Mouse (Mus musculus): ENCODE results near the gene Nyx. TPM values are rescaled to one million over a fixed set of nuclear protein-coding genes. Genes with fewer than 3 reads are reported as not detected.

The Nyx gene
- polyA plus RNA-seq, 1 experiment from 2014 or later, result 0.03 TPM

GRCm38 (mm10) chrX:13477596-13477995, 11.7 kb downstream of the Nyx start:
- H3K9me3 ChIP-seq (ENCODE audit: low read depth, low read length), result no peaks in the 10 kb centered on the region
- no peak for TF ChIP-seq CTCF (IDR thresholded peaks at IDR 0.05; ENCODE audit: low read depth)
- 70% methylated on average over 2 of the region's 2 CpGs for WGBS
- H3K27ac ChIP-seq (ENCODE audit: low read depth), result no peak overlapping the region
- no peak for ATAC-seq (ENCODE audit: insufficient read depth)
- no peak overlapping the region for H3K4me2 ChIP-seq
- no peaks in the 10 kb centered on the region for H3K27me3 ChIP-seq (ENCODE audit: insufficient read depth, low read length)
- no peak overlapping the region for H3K4me3 ChIP-seq (ENCODE audit: low read depth, low read length)
- H3K36me3 ChIP-seq (ENCODE audit: insufficient read depth), result no peaks in the 10 kb centered on the region
- DNase-seq, result no peak
- no peaks in the 10 kb centered on the region for H3K4me1 ChIP-seq (ENCODE audit: insufficient read depth)
- no peak overlapping the region for H3K9ac ChIP-seq

- H3K4me1 ChIP-seq (ENCODE audit: insufficient read depth), result no peaks in the 10 kb centered on the region
- H3K27me3 ChIP-seq (ENCODE audit: insufficient read depth, low read length), result no peaks in the 10 kb centered on the region
- H3K4me3 ChIP-seq (ENCODE audit: low read depth, low read length), result no peak overlapping the region
- no peak overlapping the region for H3K9ac ChIP-seq
- no peak for TF ChIP-seq CTCF (IDR thresholded peaks at IDR 0.05; ENCODE audit: low read depth)
- no peaks in the 10 kb centered on the region for H3K9me3 ChIP-seq (ENCODE audit: low read depth, low read length)
- no peak overlapping the region for H3K27ac ChIP-seq (ENCODE audit: low read depth)
- no peaks in the 10 kb centered on the region for H3K36me3 ChIP-seq (ENCODE audit: insufficient read depth)
- ATAC-seq (ENCODE audit: insufficient read depth) (no peak), DNase-seq (no peak)
- H3K4me2 ChIP-seq, result no peak overlapping the region
- 58% methylated on average over 5 of the region's 5 CpGs for WGBS
Observed at GRCm38 (mm10) chrX:13478298-13478697, 12.4 kb downstream of the Nyx start.

GRCm38 (mm10) chrX:13479570-13479969, 13.7 kb downstream of the Nyx start:
- DNase-seq (no peak), ATAC-seq (ENCODE audit: insufficient read depth) (no peak)
- Histone ChIP-seq H3K27ac (ENCODE audit: low read depth) (no peak overlapping the region), H3K4me2 (no peak overlapping the region), H3K4me1 (ENCODE audit: insufficient read depth) (no peaks in the 10 kb centered on the region), H3K36me3 (ENCODE audit: insufficient read depth) (no peaks in the 10 kb centered on the region), H3K27me3 (ENCODE audit: insufficient read depth, low read length) (no peaks in the 10 kb centered on the region), H3K9ac (no peak overlapping the region), H3K4me3 (ENCODE audit: low read depth, low read length) (no peak overlapping the region), H3K9me3 (ENCODE audit: low read depth, low read length) (no peaks in the 10 kb centered on the region)
- no peak for TF ChIP-seq CTCF (IDR thresholded peaks at IDR 0.05; ENCODE audit: low read depth)

- no peaks in the 10 kb centered on the region for H3K36me3 ChIP-seq (ENCODE audit: insufficient read depth)
- H3K27me3 ChIP-seq (ENCODE audit: insufficient read depth, low read length), result no peaks in the 10 kb centered on the region; the same call in 1 of the 2 replicates
- no peak overlapping the region for H3K9ac ChIP-seq
- no peak for TF ChIP-seq CTCF (IDR thresholded peaks at IDR 0.05; ENCODE audit: low read depth)
- DNase-seq, result no peak
- peaks cover 6% of the 10 kb centered on the region; the same call in 1 of the 2 replicates for H3K9me3 ChIP-seq (ENCODE audit: low read depth, low read length)
- no peaks in the 10 kb centered on the region for H3K4me1 ChIP-seq (ENCODE audit: insufficient read depth)
- WGBS, result 46% methylated on average over 1 of the region's 1 CpGs
- H3K4me2 ChIP-seq, result no peak overlapping the region
- no peak for ATAC-seq (ENCODE audit: insufficient read depth)
- H3K27ac ChIP-seq (ENCODE audit: low read depth), result no peak overlapping the region
- H3K4me3 ChIP-seq (ENCODE audit: low read depth, low read length), result no peak overlapping the region
Observed at GRCm38 (mm10) chrX:13482576-13482975, 16.7 kb downstream of the Nyx start.

GRCm38 (mm10) chrX:13484447-13484846, 18.5 kb downstream of the Nyx start:
- Histone ChIP-seq H3K27me3 (ENCODE audit: insufficient read depth, low read length) (no peaks in the 10 kb centered on the region; the same call in 1 of the 2 replicates), H3K4me3 (ENCODE audit: low read depth, low read length) (no peak overlapping the region), H3K36me3 (ENCODE audit: insufficient read depth) (no peaks in the 10 kb centered on the region), H3K9me3 (ENCODE audit: low read depth, low read length) (peaks cover 6% of the 10 kb centered on the region; the same call in 1 of the 2 replicates), H3K9ac (no peak overlapping the region), H3K27ac (ENCODE audit: low read depth) (no peak overlapping the region), H3K4me1 (ENCODE audit: insufficient read depth) (no peaks in the 10 kb centered on the region), H3K4me2 (no peak overlapping the region)
- TF ChIP-seq CTCF (IDR thresholded peaks at IDR 0.05; ENCODE audit: low read depth), result no peak
- DNase-seq (no peak), ATAC-seq (ENCODE audit: insufficient read depth) (no peak)

- H3K4me2 ChIP-seq, result no peak overlapping the region
- no peak for DNase-seq
- no peak for ATAC-seq (ENCODE audit: insufficient read depth)
- H3K27me3 ChIP-seq (ENCODE audit: insufficient read depth, low read length), result no peaks in the 10 kb centered on the region; the same call in 1 of the 2 replicates
- no peak overlapping the region for H3K9ac ChIP-seq
- no peak for TF ChIP-seq CTCF (IDR thresholded peaks at IDR 0.05; ENCODE audit: low read depth)
- no peaks in the 10 kb centered on the region for H3K36me3 ChIP-seq (ENCODE audit: insufficient read depth)
- no peak overlapping the region for H3K4me3 ChIP-seq (ENCODE audit: low read depth, low read length)
- H3K9me3 ChIP-seq (ENCODE audit: low read depth, low read length), result peaks cover 6% of the 10 kb centered on the region; the same call in 1 of the 2 replicates
- H3K4me1 ChIP-seq (ENCODE audit: insufficient read depth), result no peaks in the 10 kb centered on the region
- no peak overlapping the region for H3K27ac ChIP-seq (ENCODE audit: low read depth)
- 82% methylated on average over 3 of the region's 3 CpGs for WGBS
Observed at GRCm38 (mm10) chrX:13489001-13489400, 23.1 kb downstream of the Nyx start.

GRCm38 (mm10) chrX:13489761-13490160, 23.9 kb downstream of the Nyx start:
- peaks cover 6% of the 10 kb centered on the region; the same call in 1 of the 2 replicates for H3K9me3 ChIP-seq (ENCODE audit: low read depth, low read length)
- H3K36me3 ChIP-seq (ENCODE audit: insufficient read depth), result no peaks in the 10 kb centered on the region
- ATAC-seq (ENCODE audit: insufficient read depth) (no peak), DNase-seq (no peak)
- no peaks in the 10 kb centered on the region for H3K4me1 ChIP-seq (ENCODE audit: insufficient read depth)
- H3K27me3 ChIP-seq (ENCODE audit: insufficient read depth, low read length), result no peaks in the 10 kb centered on the region; the same call in 1 of the 2 replicates
- WGBS, result 68% methylated on average over 1 of the region's 1 CpGs
- no peak overlapping the region for H3K4me2 ChIP-seq
- no peak overlapping the region for H3K9ac ChIP-seq
- no peak overlapping the region for H3K4me3 ChIP-seq (ENCODE audit: low read depth, low read length)
- no peak for TF ChIP-seq CTCF (IDR thresholded peaks at IDR 0.05; ENCODE audit: low read depth)
- no peak overlapping the region for H3K27ac ChIP-seq (ENCODE audit: low read depth)

GRCm38 (mm10) chrX:13490941-13491340, 25.0 kb downstream of the Nyx start:
- WGBS, result 43% methylated on average over 3 of the region's 3 CpGs

More at GRCm38 (mm10) chrX:13490941-13491340, 25.0 kb downstream of the Nyx start:
- no peaks in the 10 kb centered on the region for H3K36me3 ChIP-seq (ENCODE audit: insufficient read depth)
- TF ChIP-seq CTCF (IDR thresholded peaks at IDR 0.05; ENCODE audit: low read depth), result no peak
- H3K4me2 ChIP-seq, result no peak overlapping the region
- no peaks in the 10 kb centered on the region; the same call in 1 of the 2 replicates for H3K27me3 ChIP-seq (ENCODE audit: insufficient read depth, low read length)
- H3K9me3 ChIP-seq (ENCODE audit: low read depth, low read length), result peaks cover 3% of the 10 kb centered on the region; the same call in 1 of the 2 replicates
- DNase-seq (peak; percentile 50), ATAC-seq (ENCODE audit: insufficient read depth) (peak; percentile 71; the same call in 1 of the 2 replicates)
- H3K9ac ChIP-seq, result no peak overlapping the region
- H3K4me1 ChIP-seq (ENCODE audit: insufficient read depth), result no peaks in the 10 kb centered on the region
- no peak overlapping the region for H3K4me3 ChIP-seq (ENCODE audit: low read depth, low read length)
- no peak overlapping the region for H3K27ac ChIP-seq (ENCODE audit: low read depth)

Measured in lung, embryonic 14.5 days (tissue).